10 mouse cellular contexts compared by ENCODE assay signal in genomic region chr10:27063671-27064070, GRCm38 (mm10).
DNase-seq lines count a peak whose midpoint lies in the region; ATAC-seq lines count a peak whose summit lies in the region.
"Had no signal": no experiment of that assay in that cellular context is flagged by ENCODE, and none has a peak within 500 bp of the region (broad histone marks: within the 10 kb centered on the region; RNA-seq: fewer than 3 reads in every experiment).

No protein-coding gene starts in this region.

- no peak overlapping the region for H3K27ac ChIP-seq in lung, embryonic 15.5 days
- H3K27ac ChIP-seq in intestine, embryonic 15.5 days = no peak overlapping the region
- no peak overlapping the region for H3K27ac ChIP-seq in stomach, embryonic 16.5 days (ENCODE audit: low read length)
- H3K27ac ChIP-seq: liver, embryonic 13.5 days had no signal

- no peak overlapping the region for H3K4me3 ChIP-seq in lung, embryonic 15.5 days
- H3K4me3 ChIP-seq in intestine, embryonic 15.5 days (replicated peaks) = no peak overlapping the region
- H3K4me3 ChIP-seq in stomach, embryonic 16.5 days (replicated peaks; ENCODE audit: low read length) = no peak overlapping the region
- H3K4me3 ChIP-seq: liver, embryonic 13.5 days had no signal

- H3K9me3 ChIP-seq in lung, embryonic 15.5 days = no peaks in the 10 kb centered on the region
- H3K9me3 ChIP-seq in intestine, embryonic 15.5 days = no peaks in the 10 kb centered on the region
- H3K9me3 ChIP-seq in stomach, embryonic 16.5 days (replicated peaks; ENCODE audit: control insufficient read depth, low read length) = no peaks in the 10 kb centered on the region
- H3K9me3 ChIP-seq: liver, embryonic 13.5 days had no signal

- DNase-seq in lung, postnatal 25 days (ENCODE audit: low spot score) = no peak
- DNase-seq in forelimb bud, embryonic 11.5 days (ENCODE audit: low read depth, low spot score) = peak; percentile 80
- no peak for DNase-seq in spleen, postnatal 14 days (ENCODE audit: low spot score in 2 of 2)
- DNase-seq in layer of hippocampus, postnatal 25 days (ENCODE audit: extremely low spot score in 1 of 2, low spot score in 1 of 2) = no peak
- DNase-seq in lung, postnatal 36 days = no peak
- DNase-seq: cerebellum, adult 11-12 months; liver, embryonic 13.5 days had no signal

- H3K4me1 ChIP-seq in lung, embryonic 15.5 days = no peaks in the 10 kb centered on the region
- H3K4me1 ChIP-seq in intestine, embryonic 15.5 days (replicated peaks) = no peaks in the 10 kb centered on the region
- no peaks in the 10 kb centered on the region for H3K4me1 ChIP-seq in stomach, embryonic 16.5 days (ENCODE audit: control insufficient read depth, insufficient read depth, low read length)
- H3K4me1 ChIP-seq: liver, embryonic 13.5 days had no signal

- H3K4me2 ChIP-seq in lung, embryonic 15.5 days = no peak overlapping the region
- H3K4me2 ChIP-seq in intestine, embryonic 15.5 days (replicated peaks) = no peak overlapping the region
- H3K4me2 ChIP-seq in stomach, embryonic 16.5 days (ENCODE audit: low read depth, low read length) = no peak overlapping the region
- H3K4me2 ChIP-seq: liver, embryonic 13.5 days had no signal

- H3K9ac ChIP-seq in lung, embryonic 15.5 days = no peak overlapping the region
- no peak overlapping the region for H3K9ac ChIP-seq in intestine, embryonic 15.5 days
- H3K9ac ChIP-seq in stomach, embryonic 16.5 days (ENCODE audit: low read length) = no peak overlapping the region
- H3K9ac ChIP-seq: liver, embryonic 13.5 days had no signal

- H3K36me3 ChIP-seq in lung, embryonic 15.5 days = no peaks in the 10 kb centered on the region
- no peaks in the 10 kb centered on the region for H3K36me3 ChIP-seq in intestine, embryonic 15.5 days
- H3K36me3 ChIP-seq in stomach, embryonic 16.5 days (ENCODE audit: control insufficient read depth, insufficient read depth, low read length) = no peaks in the 10 kb centered on the region
- H3K36me3 ChIP-seq: liver, embryonic 13.5 days had no signal

- H3K27me3 ChIP-seq in lung, embryonic 15.5 days = no peaks in the 10 kb centered on the region
- no peaks in the 10 kb centered on the region for H3K27me3 ChIP-seq in intestine, embryonic 15.5 days (replicated peaks)
- no peaks in the 10 kb centered on the region for H3K27me3 ChIP-seq in stomach, embryonic 16.5 days (ENCODE audit: control insufficient read depth, insufficient read depth, low read length)
- H3K27me3 ChIP-seq: liver, embryonic 13.5 days had no signal

- ATAC-seq in lung, embryonic 15.5 days (ENCODE audit: borderline replicate concordance, extremely low read depth, low FRiP score, low TSS enrichment) = 0 out of 2 replicates have a peak, but pooled peaks have one; percentile 55
- peak; percentile 58; the same call in 1 of the 2 replicates for ATAC-seq in intestine, embryonic 15.5 days
- 0 out of 2 replicates have a peak, but pooled peaks have one; percentile 33 for ATAC-seq in stomach, embryonic 16.5 days (ENCODE audit: insufficient read depth, low FRiP score)

- WGBS in lung, embryonic 15.5 days = 30% methylated on average over 4 of the region's 4 CpGs
- WGBS in intestine, embryonic 15.5 days = 49% methylated on average over 4 of the region's 4 CpGs
- WGBS in stomach, embryonic 16.5 days = 46% methylated on average over 4 of the region's 4 CpGs
